Mouse (Mus musculus) mouse embryonic stem cell (cell line): ENCODE measurements around the gene Plekha7.

Source experiments
- in situ Hi-C, 2 experiments: fragments of 300-500 bp; cut with MboI; formaldehyde crosslinking; loops; 1 replicate in 1 of 2; 3 replicates in 1 of 2; pipeline ENCODE4 v1.14.3; 2019 to 2020; ENCODE audit warnings: low sequenced_read_pairs in 2 of 2, low pct_unique_long_range_greater_than_20kb in 1 of 2, mixed read lengths in 1 of 2; ENCODE audit not compliant: unreplicated experiment in 1 of 2

Gene Plekha7

GRCm38 (mm10) chr7:116237157-116237981, 70.8 kb downstream of the Plekha7 start:
- in situ Hi-C loops = no loop called here

- in situ Hi-C loops = no loop called here
Measured at GRCm38 (mm10) chr7:116236608-116237007, 71.6 kb downstream of the Plekha7 start.

DNA sequence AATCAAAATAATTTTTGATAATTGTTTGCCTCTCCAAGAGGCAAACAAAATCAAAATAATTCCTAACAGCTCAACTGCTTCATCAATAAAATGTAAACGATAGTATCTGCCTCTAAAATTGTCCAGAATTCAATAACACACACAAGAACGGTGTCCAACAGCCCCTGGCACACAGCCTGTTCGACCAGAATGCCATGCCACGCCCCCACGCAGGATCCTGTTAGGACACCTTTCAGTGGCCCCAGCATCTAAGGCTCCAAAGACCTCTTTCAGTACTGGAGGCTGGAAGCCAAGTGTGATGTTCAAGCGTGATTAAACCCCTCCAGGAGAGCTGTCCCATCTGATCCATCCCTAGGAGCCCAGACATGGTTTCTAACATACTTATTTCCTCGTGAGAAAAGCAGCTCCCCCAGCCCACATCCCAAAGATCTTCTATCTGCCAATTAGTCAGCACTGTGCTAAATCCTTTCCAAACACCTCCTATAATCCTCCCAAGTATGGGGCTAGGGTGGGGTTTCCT, 73.8 kb downstream of the Plekha7 start:
- in situ Hi-C loops = no loop called here

GRCm38 (mm10) chr7:116230811-116231609, 77.2 kb downstream of the Plekha7 start:
- in situ Hi-C loops = no loop called here

GRCm38 (mm10) chr7:116226877-116227282, 81.3 kb downstream of the Plekha7 start:
- in situ Hi-C loops = no loop called here

DNA sequence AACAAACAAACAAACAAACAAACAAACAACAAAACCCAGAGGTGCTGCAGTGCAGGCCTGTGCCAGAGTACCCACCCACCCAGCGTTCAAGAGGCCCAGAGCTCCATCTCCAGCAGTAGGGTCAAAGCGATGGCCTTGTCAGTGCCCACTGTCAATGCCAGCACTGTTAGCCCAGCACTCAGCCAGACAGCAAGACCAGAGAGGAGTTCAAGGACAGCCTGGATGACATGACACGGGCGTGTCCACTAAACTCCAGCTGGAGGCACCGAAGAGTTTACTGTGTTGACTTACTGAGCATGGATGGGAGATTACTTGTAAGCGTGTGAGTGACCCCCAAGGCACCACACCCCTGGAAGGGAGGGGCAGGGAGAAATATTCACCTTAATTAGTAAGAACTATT, 81.9 kb downstream of the Plekha7 start:
- in situ Hi-C loops = no loop called here

GRCm38 (mm10) chr7:116224543-116224942, 83.6 kb downstream of the Plekha7 start:
- in situ Hi-C loops = no loop called here

DNA sequence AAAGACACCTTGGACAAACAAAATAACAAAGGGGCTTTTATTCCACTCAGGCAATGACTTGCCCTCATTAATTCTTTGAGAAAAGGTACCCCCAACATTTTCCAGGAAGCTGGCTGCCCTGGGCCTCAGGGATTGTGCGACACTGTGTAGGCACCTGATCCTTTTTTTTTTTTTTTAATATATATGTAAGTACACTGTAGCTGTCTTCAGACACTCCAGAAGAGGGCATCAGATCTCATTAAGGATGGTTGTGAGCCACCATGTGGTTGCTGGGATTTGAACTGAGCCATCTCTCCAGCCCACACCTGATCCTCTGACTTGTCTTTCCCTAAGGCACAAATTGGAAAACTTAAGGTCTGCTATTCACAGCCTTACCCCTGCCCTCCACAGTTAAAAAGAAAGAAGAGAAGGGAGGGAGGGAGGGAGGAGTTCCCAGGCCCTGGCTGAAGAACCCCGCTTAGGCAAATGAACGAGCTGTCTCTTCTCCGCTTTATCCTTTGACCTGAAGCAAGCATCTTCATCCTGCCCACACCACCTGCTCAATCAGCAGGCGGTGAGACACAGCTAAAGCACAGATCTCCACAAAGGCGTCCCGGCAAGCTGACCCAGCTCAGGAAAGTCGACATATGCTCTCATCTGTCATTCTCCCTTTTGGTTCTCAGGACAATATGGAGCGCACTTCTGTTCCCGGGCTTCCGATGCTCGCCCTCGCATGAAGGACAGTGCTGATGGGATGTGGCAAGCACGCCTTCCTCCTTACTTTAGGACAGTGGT, 85.0 kb downstream of the Plekha7 start:
- in situ Hi-C loops = no loop called here

DNA sequence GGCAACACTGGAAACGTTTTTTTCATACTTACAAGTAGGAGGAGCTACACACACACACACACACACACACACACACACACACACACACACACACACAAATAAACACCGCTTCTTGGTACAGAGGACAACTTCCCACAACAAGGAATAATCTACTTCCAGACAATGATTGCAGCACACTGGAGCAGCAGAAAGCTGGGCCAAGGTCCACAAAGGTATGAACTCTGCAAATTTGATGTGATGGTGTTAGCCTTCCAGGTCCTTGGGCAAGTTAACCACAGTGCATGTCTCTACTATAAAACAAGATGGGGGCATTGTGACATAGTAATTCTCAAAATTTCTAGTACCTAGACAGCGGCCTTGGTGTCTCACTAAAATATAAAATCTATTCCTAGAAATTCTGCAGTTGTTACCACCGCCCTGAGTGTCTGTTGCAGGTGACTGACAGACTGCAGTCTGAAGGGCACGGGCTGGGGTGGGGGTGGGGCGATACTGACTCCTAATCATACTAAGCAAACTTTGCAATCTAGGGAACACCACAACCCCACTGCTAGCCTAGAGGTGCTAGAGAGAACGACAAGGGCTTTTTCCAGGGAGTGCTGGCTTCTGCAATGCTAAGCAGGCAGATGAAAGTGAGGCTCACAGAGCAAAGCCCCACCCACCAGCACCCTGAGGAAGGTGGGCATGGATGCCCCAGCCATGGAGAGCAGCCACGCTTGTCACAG, 85.7 kb downstream of the Plekha7 start:
- in situ Hi-C loops = no loop called here

DNA sequence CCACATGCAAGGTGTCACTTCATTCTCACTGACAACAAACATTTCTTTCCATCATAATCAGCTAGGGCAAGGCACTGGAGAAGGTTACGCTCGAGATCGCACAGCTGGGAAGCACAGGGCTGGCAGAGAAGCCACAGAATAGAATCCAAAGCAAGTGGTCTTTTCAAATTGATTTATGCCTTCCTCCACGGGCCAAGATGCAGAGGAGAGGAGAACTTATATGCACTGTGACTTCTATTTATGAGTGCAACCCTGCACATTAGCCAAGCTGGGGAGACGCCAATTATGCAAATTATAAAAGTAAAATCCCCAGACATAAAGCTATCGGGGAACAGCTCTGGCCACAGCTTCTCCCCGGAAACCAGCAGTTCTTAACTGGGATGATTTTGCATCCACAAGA, 86.3 kb downstream of the Plekha7 start:
- in situ Hi-C loops = no loop called here

GRCm38 (mm10) chr7:116220103-116220707, 88.0 kb downstream of the Plekha7 start:
- in situ Hi-C loops = no loop called here

DNA sequence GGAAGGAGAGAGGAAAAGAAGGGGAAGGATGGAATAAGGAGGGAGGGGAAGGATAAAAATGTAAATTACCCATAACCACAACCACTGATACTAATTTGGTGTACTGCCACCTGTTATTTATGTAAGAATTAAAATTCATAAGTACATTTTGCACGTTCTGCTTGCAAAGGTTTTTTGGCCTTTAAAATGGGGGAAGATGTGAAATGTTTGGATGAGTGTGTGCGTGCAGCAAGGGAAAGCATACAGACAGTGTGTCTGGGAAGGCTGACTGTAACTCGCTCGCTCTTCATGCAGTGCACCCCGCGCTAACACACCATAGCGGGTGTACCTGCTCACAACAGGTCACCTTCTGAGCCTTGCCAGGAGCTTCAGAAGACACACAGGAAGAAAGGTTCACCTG, 90.4 kb downstream of the Plekha7 start:
- in situ Hi-C loops = no loop called here

DNA sequence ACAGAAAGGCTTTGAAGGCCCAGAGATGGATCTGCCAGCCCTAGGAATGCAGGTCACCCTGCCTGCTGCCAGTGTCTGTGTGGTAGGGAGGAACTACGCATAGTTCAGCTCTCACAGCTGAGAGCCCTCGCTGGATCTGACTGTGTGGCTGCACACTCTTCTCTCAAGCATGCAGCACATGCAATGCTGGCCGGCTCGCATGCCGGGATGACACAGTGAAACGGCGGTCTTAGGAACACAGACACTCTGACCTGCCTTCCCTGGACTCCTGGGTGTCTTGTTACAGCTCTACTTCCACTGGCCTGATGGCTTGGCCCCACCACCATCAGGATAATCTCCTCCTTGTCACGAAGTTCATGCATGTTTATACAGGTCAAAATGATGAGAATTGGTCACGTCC, 96.3 kb downstream of the Plekha7 start:
- in situ Hi-C loops = no loop called here

DNA sequence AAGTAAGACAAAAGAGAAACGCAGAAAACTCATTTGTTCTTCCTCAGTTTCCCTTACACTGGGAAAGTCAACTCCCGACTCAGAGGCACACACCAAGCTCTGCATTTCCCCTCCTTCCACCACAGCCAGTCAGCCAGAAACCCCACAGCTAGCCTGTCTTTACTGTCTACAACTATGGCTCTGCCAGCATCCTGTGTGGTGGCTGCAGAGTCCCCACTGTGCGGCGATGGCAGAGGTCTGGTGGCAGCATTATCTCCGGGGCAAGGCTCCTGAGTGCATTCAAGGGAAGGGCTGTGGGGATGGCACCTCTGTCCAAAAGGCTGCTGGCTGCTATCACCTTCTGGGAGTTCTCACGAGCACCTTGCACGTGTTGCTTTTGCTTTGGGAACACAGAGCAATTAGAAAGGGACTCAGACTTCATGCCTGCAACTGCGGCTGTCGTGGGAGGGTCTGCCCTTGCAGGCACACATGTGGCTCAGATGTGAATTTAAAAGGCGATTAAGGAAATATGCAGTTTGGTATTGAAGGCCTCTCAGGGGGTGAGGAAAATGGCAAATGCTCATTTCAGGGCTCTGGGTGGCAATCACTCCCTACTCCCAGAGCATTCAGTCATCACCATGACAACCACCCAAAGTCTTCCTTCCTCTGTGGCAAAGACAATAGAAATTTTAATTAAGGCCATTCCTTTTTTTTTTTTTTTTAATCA, 98.1 kb downstream of the Plekha7 start:
- in situ Hi-C loops = no loop called here

- in situ Hi-C loops = no loop called here
Measured at GRCm38 (mm10) chr7:116208880-116209279, 99.3 kb downstream of the Plekha7 start.

GRCm38 (mm10) chr7:116206806-116207571, 101.2 kb downstream of the Plekha7 start:
- in situ Hi-C loops = no loop called here

GRCm38 (mm10) chr7:116205451-116205850, 102.7 kb downstream of the Plekha7 start:
- in situ Hi-C loops = no loop called here
